Mouse (Mus musculus) hindbrain, embryonic 10.5 days (tissue): ENCODE data around the gene Ssh2. TPM values are rescaled to one million over a fixed set of nuclear protein-coding genes. Genes with fewer than 3 reads are reported as not detected.
A peak's percentile ranks its signal among the peaks of the same experiment; 100 is the strongest.

ENCODE experiments used
- DNase-seq: peaks from one replicate; pipeline ENCODE4 v3.0.0-alpha.2; 2017; ENCODE audit warnings: low spot score
- H3K27ac ChIP-seq: fragments of 300-500 bp; sonication (generic); 2 replicates; pipeline ENCODE4 v1.5.1; 2016; ENCODE audit warnings: mild to moderate bottlenecking, moderate library complexity
- H3K27me3 ChIP-seq: fragments of 300-500 bp; sonication (generic); 2 replicates; pipeline ENCODE4 v1.6.1; 2016; ENCODE audit warnings: mild to moderate bottlenecking; ENCODE audit not compliant: poor library complexity, insufficient read depth, severe bottlenecking
- H3K36me3 ChIP-seq: fragments of 300-500 bp; sonication (generic); 2 replicates; pipeline ENCODE4 v1.6.1; 2016; ENCODE audit warnings: mild to moderate bottlenecking, moderate library complexity
- H3K4me1 ChIP-seq: fragments of 300-500 bp; sonication (generic); replicated peaks from 2 replicates; pipeline ENCODE4 v1.6.1; 2016; ENCODE audit warnings: mild to moderate bottlenecking
- H3K4me3 ChIP-seq: fragments of 300-500 bp; sonication (generic); 2 replicates; pipeline ENCODE4 v1.5.1; 2016; ENCODE audit warnings: mild to moderate bottlenecking, moderate library complexity
- H3K9me3 ChIP-seq: fragments of 300-500 bp; sonication (generic); 2 replicates; pipeline ENCODE4 v1.6.1; 2016; ENCODE audit warnings: mild to moderate bottlenecking, moderate library complexity
- WGBS: fragments of 180-500 bp; shearing (Covaris S2); methylation state at CpG from one replicate; pipeline ENCODE4 v1.1.7; 2016; 5-methylcytosine and 5-hydroxymethylcytosine counted together
- polyA plus RNA-seq: library from polyadenylated mRNA; unstranded; fragments of >200 nt; fragmentation: Nextera tagmentation; extraction: Ambion mirVana; gene quantifications from 2 replicates; pipeline ENCODE4 v1.2.1, GENCODE M21; 2016

Gene Ssh2
- polyA plus RNA-seq, 1 experiment from 2014 or later, result 10.1 TPM

DNA sequence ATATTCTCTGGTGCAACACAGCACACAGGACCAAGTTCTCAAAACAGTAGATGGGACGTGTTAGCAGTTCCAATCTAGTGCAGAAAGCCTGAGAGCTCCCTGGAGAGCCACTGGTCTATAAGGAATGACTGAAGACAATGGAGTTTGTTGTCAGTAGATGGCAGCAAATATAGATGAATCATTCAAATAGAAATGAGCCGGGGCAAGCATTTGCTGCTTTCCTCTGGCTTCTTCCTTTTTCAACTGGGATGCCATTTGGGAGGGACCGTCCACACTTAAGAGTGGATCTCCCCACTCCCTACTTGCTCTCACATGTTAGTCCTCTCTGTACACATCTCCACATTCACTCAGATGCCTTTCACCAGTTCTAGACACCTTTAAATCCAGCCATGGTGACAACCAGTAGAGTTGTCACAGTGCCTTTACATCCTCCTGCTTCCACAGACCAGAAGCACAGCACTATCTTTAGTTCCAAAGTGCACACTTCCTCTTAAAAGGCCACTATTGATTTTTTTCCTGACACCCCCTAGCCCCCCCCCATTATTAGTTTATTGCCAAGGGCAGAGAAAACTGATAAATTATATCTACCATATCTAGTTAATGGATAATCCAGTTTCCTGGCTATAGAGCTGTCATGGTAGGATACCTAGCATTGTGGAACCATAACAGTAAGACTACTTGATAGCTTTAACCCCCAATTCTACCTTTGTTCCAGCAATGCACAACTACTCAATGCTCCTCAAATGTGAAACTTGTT is 101.8 kb downstream of the Ssh2 start:
- Histone ChIP-seq H3K27ac (no peak overlapping the region), H3K4me3 (no peak overlapping the region), H3K36me3 (no peaks in the 10 kb centered on the region), H3K9me3 (no peaks in the 10 kb centered on the region), H3K4me1 (no peaks in the 10 kb centered on the region), H3K27me3 (no peaks in the 10 kb centered on the region)
- 65% methylated on average over 3 of the region's 3 CpGs for WGBS
- no peak for DNase-seq

DNA sequence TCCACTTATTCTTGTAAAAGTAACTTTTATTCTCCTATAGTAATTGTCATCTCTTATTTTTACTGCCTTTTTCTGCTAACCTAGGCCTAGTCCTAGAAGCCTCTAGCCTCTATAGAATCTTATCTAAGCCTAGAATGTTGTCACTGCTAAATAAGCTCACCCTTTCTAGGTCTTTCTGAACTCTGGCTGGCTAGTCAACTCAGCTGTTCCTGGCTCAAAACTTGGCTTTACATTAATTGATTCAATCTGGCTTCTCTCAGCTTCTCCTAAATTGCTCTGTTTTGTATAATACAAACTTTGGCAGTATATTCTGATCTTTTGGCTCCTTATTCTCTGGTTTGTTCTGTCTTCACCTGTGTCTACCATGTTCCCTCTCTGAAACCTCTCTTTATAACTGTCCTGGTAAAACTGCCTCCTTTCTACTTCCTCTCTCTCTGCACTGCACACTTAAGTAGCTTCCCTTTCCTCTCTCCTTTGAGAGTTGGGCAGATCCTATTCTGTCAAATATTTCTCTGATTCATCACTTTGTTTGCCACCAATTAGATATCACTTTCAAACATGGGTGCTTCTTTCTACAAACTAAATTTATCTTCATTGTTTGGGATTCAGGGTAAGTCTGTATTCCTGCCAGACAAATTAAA is 102.5 kb downstream of the Ssh2 start:
- H3K27me3 ChIP-seq, result no peaks in the 10 kb centered on the region
- H3K4me3 ChIP-seq, result no peak overlapping the region
- no peaks in the 10 kb centered on the region for H3K9me3 ChIP-seq
- no peaks in the 10 kb centered on the region for H3K4me1 ChIP-seq
- H3K27ac ChIP-seq, result no peak overlapping the region
- DNase-seq, result no peak
- no peaks in the 10 kb centered on the region for H3K36me3 ChIP-seq

DNA sequence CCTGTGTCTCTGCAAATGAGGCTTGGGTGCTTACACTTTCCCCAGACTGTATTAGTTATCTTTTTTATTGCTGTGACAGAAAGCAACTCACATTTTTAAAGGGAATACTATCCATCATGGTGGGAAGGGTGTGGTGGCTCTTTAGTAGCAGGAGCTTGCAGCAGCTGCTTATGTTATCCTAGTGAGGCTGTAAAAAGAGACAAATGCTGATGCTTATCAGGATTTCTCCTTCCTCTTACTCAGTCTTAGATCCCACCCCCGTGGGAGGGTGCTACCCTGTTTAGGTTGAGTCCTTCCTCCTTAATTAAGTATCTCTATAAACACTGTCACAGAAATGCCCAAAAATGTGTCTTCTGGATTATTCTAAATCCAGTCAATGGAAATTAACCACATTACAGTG is 105.1 kb downstream of the Ssh2 start:
- Histone ChIP-seq H3K36me3 (peaks cover 4% of the 10 kb centered on the region; the same call in 1 of the 2 replicates), H3K4me3 (no peak overlapping the region), H3K27me3 (no peaks in the 10 kb centered on the region), H3K9me3 (no peaks in the 10 kb centered on the region), H3K27ac (no peak overlapping the region), H3K4me1 (no peaks in the 10 kb centered on the region)
- DNase-seq, result no peak
- WGBS, result 80% methylated on average over 1 of the region's 1 CpGs

DNA sequence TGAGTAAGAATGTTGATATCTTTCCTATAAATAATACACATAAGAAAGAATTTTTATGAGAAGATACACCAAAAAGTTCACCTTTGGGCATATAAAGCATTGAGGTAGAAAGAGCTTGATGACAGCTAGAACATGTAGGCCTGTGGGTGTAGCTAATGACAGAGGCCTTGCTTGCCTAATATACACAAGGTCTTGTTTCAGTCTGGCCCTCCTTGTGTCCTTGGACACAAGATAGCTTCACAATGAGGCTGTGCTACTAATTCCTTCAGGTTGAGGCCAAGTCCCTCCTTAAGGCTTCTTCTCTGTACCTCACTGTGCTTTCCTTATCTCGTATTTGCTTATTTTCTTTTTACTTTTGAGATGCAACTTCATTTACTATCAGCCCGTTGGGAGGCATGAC is 114.4 kb downstream of the Ssh2 start:
- Histone ChIP-seq H3K4me1 (0 out of 2 replicates have a peak, but pooled peaks cover 2% of the 10 kb centered on the region), H3K27ac (no peak overlapping the region), H3K36me3 (peaks cover 6% of the 10 kb centered on the region; the same call in 1 of the 2 replicates), H3K4me3 (no peak overlapping the region), H3K27me3 (no peaks in the 10 kb centered on the region), H3K9me3 (no peaks in the 10 kb centered on the region)
- DNase-seq, result no peak
- WGBS, result 87% methylated on average over 2 of the region's 2 CpGs

DNA sequence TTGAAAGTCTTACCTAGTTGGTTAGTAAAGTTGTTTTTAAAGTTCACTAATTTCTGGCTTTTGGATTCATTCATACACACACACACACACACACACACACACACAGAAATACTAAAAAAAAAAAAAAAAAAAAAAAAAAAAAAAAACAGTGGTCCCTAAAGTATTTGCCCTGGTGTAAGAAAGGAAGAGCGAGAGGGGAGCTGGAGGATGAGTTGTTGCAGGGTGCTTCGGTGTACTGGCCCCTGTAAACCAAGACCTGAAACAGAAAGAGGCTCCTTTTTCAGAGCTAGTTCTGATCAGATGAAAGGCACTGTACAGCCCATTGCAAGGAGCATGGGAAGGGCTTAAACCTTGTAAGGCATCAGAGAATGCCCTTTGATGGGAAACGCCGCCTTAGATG is 131.2 kb downstream of the Ssh2 start:
- WGBS, result 71% methylated on average over 4 of the region's 4 CpGs
- no peaks in the 10 kb centered on the region for H3K9me3 ChIP-seq
- H3K27ac ChIP-seq, result no peak overlapping the region
- no peaks in the 10 kb centered on the region for H3K36me3 ChIP-seq
- no peak overlapping the region; the same call in 1 of the 2 replicates for H3K4me3 ChIP-seq
- peaks cover 21% of the 10 kb centered on the region for H3K4me1 ChIP-seq
- H3K27me3 ChIP-seq, result peaks cover 13% of the 10 kb centered on the region
- DNase-seq, result no peak

DNA sequence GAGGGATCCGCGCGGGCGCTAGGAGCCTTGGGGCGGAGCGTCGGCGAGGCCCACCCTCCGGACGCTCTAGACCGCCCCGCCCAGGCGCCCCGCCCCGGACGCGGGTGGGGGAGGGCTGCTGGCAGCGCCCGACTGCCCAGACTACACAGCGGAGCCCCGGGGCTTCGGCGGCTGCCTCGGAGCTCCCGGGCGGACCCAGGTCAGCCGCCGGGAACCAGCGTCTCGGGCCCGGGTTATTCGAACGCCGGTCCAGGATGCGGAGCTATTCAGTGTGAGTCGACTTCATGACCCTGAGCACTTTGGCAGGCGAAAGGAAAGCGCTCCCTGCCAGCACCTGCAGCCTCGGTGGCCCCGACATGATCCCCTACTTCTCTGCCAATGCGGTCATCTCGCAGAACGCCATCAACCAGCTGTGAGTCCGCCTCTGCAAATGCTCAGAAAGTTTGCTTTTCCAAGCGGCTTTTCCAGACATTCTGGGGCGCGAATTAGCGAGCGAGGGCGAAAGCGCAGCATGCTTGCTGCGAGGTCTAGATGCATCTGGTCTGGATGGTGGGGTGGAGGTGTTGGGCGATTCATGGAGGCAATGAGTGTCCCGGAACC is 132.2 kb downstream of the Ssh2 start:
- H3K4me3 ChIP-seq, result peak overlapping the region; percentile 70
- peaks cover 13% of the 10 kb centered on the region for H3K27me3 ChIP-seq
- H3K36me3 ChIP-seq, result no peaks in the 10 kb centered on the region
- no peaks in the 10 kb centered on the region for H3K9me3 ChIP-seq
- H3K4me1 ChIP-seq, result peaks cover 21% of the 10 kb centered on the region
- under 1% methylated on average over 54 of the region's 54 CpGs for WGBS
- peak overlapping the region; percentile 79 for H3K27ac ChIP-seq
- DNase-seq, result peak; percentile 80

DNA sequence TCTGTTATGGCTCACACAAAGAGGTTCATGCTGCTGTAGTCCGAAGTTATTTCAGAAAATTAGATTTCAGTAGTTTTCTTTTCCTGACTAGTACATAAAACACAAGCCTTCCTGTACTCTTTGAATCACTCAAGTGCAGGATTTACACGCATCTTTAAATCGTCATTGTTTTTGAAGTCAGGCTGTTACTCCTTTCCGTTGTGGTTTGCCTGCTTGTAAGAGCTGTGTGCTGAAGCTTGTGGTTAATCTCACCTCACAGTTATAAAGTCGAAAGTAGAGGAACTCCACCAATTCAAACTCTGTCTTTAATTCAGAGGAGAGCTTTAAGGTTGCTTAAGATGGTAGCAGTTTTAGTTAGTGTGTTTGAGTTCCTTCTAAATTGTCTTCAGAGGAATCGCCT is 132.9 kb downstream of the Ssh2 start:
- Histone ChIP-seq H3K27ac (no peak overlapping the region), H3K27me3 (peaks cover 13% of the 10 kb centered on the region), H3K4me1 (peaks cover 20% of the 10 kb centered on the region), H3K4me3 (peak overlapping the region; percentile 70), H3K9me3 (no peaks in the 10 kb centered on the region), H3K36me3 (no peaks in the 10 kb centered on the region)
- 33% methylated on average over 6 of the region's 6 CpGs for WGBS
- no peak for DNase-seq

DNA sequence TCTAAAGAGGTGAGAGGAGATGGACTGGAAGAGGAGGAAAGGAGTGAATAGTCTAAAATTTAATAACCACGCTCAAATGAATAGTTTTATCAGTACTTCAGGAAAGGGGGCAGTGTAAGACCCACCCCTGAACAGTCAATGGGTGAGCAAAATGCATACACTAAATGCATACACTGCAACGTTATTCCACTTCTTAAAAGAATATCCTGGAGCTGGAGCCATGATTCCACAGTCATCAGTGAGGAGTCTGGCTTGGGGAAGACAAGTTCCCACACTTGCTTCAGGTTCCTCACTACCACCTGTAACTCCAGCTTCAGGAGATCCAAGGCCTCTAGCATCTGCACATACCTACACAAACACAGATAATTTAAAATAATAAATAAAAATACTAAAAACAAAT is 133.6 kb downstream of the Ssh2 start:
- H3K4me1 ChIP-seq, result peaks cover 16% of the 10 kb centered on the region
- 83% methylated on average over 2 of the region's 2 CpGs for WGBS
- H3K36me3 ChIP-seq, result no peaks in the 10 kb centered on the region
- H3K27ac ChIP-seq, result no peak overlapping the region
- no peaks in the 10 kb centered on the region for H3K9me3 ChIP-seq
- H3K27me3 ChIP-seq, result peaks cover 13% of the 10 kb centered on the region
- H3K4me3 ChIP-seq, result no peak overlapping the region
- no peak for DNase-seq

DNA sequence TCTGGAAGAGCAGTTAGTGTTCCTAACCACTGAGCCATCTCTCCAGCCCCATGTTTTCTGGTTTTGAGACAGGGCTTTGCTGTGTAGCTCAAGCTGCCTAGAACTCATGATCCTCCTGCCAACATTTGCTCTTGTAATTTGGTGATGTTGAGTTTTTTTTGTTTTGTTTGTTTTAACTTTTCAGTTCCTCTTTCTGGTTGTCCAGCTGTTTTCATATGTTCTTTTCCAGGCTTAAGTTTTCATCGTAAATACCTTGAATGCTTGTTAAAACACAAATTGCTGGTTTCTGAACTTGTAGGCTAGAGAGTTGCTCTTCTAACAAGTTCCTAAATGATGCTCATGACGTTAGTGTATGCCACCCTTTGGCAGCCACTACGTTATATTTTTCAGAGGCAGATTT is 139.0 kb downstream of the Ssh2 start:
- WGBS, result 89% methylated on average over 3 of the region's 3 CpGs
- no peak for DNase-seq
- Histone ChIP-seq H3K27ac (no peak overlapping the region), H3K4me1 (no peaks in the 10 kb centered on the region), H3K9me3 (no peaks in the 10 kb centered on the region), H3K4me3 (no peak overlapping the region), H3K27me3 (no peaks in the 10 kb centered on the region), H3K36me3 (no peaks in the 10 kb centered on the region)

DNA sequence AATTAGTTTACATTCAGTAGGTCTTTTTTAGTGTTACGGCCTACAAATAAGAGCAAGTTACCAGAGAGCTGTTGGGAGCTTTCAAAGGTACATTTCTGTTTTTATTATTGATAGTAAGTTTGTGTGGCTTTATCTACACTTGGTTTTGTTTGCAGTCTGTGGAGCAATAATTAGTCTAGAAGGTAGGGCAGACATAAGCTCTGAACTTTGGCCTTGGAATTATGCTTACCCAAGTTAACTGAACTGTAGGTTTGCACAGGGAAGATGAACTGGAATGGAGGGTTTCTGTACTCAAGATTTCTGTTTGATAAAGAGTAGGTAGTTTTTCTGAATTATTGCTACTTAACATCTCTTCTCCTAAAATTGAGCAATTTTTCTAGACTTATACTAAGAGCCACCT is 141.8 kb downstream of the Ssh2 start:
- H3K27ac ChIP-seq, result no peak overlapping the region
- 99% methylated on average over 1 of the region's 1 CpGs for WGBS
- H3K4me3 ChIP-seq, result no peak overlapping the region
- no peaks in the 10 kb centered on the region for H3K27me3 ChIP-seq
- H3K36me3 ChIP-seq, result no peaks in the 10 kb centered on the region
- H3K9me3 ChIP-seq, result no peaks in the 10 kb centered on the region
- no peaks in the 10 kb centered on the region for H3K4me1 ChIP-seq
- DNase-seq, result no peak

DNA sequence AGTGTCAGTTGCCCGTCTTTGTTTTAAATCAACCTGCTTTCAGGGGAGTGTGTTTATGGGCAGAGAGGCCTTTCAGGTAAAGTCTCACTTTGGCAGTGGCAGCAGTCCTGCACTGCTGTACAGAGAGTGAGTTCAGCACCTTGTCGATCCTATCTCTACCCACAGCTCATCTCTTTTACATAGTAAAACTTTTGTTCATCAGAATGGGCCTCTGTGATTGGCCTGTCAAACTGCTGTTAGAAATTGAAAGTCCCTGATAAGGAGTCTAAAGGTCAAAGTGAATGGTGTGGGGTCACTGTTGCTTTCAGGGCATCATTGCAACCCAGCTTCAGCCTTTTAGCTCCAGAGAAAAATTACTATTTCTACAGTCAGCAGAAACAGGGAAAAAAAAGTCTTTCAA is 147.4 kb downstream of the Ssh2 start:
- no peak overlapping the region for H3K27ac ChIP-seq
- H3K36me3 ChIP-seq, result no peaks in the 10 kb centered on the region
- no peaks in the 10 kb centered on the region for H3K9me3 ChIP-seq
- H3K4me1 ChIP-seq, result no peaks in the 10 kb centered on the region
- no peak for DNase-seq
- 86% methylated on average over 2 of the region's 2 CpGs for WGBS
- no peaks in the 10 kb centered on the region for H3K27me3 ChIP-seq
- no peak overlapping the region for H3K4me3 ChIP-seq

DNA sequence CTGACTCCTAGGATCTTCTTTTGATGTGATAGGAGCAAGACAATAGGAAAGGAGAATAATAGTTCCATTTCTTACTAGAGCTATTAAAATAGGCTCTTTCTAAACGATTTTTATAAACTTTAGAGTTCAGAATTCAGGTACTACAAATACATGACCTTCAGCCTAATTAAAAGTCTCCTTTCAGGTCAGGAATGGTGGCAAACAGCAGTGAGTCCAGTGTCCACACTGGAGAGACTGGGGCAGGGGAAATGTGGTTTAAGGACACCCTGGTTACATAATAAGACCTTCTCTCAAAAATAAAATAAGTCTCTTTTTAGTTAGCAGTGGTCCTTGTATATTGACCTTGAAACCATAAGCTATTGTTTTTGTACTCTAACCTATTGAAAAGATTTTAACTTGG is 148.3 kb downstream of the Ssh2 start:
- 76% methylated on average over 1 of the region's 1 CpGs for WGBS

DNA sequence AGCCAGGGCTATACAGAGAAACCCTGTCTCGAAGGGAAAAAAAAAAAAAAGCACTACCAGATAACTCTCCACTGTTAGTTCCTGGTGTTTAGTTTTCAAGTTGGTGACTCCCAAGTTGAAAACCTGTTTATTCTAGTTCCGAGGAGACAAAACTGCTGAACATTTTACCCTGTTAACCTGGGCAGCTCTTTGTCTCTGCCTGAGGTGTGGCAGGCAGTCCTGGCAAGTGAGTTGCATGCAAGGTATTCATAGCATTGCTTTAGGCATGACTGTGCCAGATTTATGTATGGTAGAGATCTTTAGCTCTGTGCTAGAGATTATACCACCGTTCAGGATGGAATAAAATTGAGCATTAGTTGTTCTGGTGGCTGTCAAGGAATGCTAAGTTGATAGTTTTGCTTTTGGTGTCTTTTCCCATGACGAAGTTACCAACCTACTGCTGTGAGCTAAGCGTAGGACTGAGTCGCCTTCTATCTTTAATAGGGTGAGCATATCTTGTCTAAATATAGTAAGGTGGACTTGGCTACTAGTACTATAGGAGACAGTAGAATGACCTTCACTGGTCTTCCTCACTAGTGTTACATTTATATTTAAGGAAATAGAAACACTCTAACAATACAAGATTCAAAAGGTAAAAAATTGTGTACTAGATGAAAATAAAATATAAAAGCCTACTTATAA is 149.8 kb downstream of the Ssh2 start:
- Histone ChIP-seq H3K4me1 (no peaks in the 10 kb centered on the region), H3K27me3 (no peaks in the 10 kb centered on the region), H3K36me3 (no peaks in the 10 kb centered on the region), H3K27ac (no peak overlapping the region), H3K4me3 (no peak overlapping the region), H3K9me3 (no peaks in the 10 kb centered on the region)
- DNase-seq, result no peak
- 92% methylated on average over 6 of the region's 6 CpGs for WGBS

More for the DNA sequence above, 148.3 kb downstream of the Ssh2 start:
- no peak for DNase-seq
- H3K27me3 ChIP-seq, result no peaks in the 10 kb centered on the region
- H3K27ac ChIP-seq, result no peak overlapping the region
- no peaks in the 10 kb centered on the region for H3K9me3 ChIP-seq
- H3K36me3 ChIP-seq, result no peaks in the 10 kb centered on the region
- no peaks in the 10 kb centered on the region for H3K4me1 ChIP-seq
- H3K4me3 ChIP-seq, result no peak overlapping the region
